Mouse (Mus musculus): ENCODE measurements around the gene Atxn2l. TPM values are rescaled to one million over a fixed set of nuclear protein-coding genes. Genes with fewer than 3 reads are reported as not detected.

The Atxn2l gene
- total and polyA plus RNA-seq, 2 experiments from 2014 or later: 65.4 to 80.5 TPM

DNA sequence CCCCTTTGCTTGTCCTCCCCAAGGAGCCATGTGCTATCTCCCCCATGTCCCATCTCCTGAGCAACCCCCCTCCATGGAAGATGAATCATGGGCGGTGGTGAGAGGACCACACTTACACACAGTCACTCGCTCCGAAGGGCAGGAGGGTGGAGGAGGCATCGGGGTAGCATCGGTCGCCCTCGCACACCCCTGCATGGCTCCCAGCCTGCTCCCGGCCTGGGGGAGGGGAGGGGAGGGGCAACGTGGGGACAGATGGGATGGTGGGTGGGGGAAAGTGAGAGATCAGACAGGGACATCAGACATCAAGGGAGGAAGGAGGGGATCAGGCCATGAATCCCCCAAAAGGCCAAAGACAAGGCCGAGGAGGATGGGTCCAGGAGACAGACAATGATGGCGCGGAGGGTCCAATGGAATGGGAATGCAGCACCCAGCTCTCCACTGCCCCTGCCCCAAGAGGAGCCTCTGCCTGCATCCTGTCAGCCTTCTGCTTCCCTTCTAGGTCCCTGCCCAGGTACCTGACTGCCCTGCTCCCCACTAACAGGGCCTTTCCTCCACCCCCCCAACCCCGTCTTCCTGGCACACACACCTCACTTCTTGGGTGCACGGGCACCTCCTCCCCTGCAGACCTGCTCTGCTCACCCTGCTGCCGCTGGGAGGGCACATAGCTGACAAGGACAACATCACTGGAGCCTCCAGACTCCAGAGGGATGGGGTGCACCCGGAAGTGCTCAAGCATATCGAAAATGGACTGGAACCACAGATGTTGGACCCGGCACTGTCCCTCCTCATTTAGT is 35.2 kb downstream of the Atxn2l start:
- H3K4me3 ChIP-seq (ENCODE audit: low read depth, low read length): no peak overlapping the region
- H3K27ac ChIP-seq (ENCODE audit: low read depth, low read length): no peak overlapping the region
- no peaks in the 10 kb centered on the region for H3K9me3 ChIP-seq (ENCODE audit: low read length)
- no peak for TF ChIP-seq CTCF (IDR thresholded peaks at IDR 0.05)
- ATAC-seq (ENCODE audit: low FRiP score): no peak
- H3K36me3 ChIP-seq (ENCODE audit: insufficient read depth, low read length): peaks cover 64% of the 10 kb centered on the region
- H3K4me1 ChIP-seq (ENCODE audit: insufficient read depth, low read length): no peaks in the 10 kb centered on the region
- no peak overlapping the region for H3K4me2 ChIP-seq (ENCODE audit: low read depth, low read length, poor library complexity, severe bottlenecking)
- WGBS: 92% methylated on average over 18 of the region's 18 CpGs
- H3K9ac ChIP-seq (replicated peaks; ENCODE audit: low read length, poor library complexity, severe bottlenecking): no peak overlapping the region
- H3K27me3 ChIP-seq (ENCODE audit: insufficient read depth, low read length): no peaks in the 10 kb centered on the region
- DNase-seq (ENCODE audit: low spot score): no peak

DNA sequence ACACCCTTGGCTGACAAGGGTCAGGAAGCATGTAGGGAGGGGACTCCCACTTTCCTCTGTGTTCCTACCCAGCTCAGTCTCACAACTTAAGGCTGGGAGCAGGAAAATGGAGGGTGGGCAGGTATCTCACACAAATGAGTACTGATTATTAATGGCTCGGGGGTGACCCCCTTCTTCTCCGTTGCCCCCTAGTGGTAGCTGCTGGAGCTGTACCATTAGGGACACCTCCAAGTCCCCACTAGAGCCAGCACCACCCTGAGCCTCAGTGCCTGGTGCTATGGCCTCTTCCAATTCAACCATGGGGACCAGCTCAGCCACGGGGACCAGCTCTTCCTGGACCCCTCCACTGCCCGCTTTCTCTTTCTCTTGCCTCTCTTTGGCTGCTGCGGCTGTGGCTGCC is 36.0 kb downstream of the Atxn2l start:
- H3K27ac ChIP-seq (ENCODE audit: low read depth, low read length): no peak overlapping the region
- H3K4me3 ChIP-seq (ENCODE audit: low read depth, low read length): no peak overlapping the region
- no peak overlapping the region for H3K4me2 ChIP-seq (ENCODE audit: low read depth, low read length, poor library complexity, severe bottlenecking)
- no peak overlapping the region for H3K9ac ChIP-seq (replicated peaks; ENCODE audit: low read length, poor library complexity, severe bottlenecking)
- 69% methylated on average over 5 of the region's 5 CpGs for WGBS
- ATAC-seq (ENCODE audit: low FRiP score) (no peak), DNase-seq (ENCODE audit: low spot score) (peak; percentile 5)
- no peaks in the 10 kb centered on the region for H3K9me3 ChIP-seq (ENCODE audit: low read length)
- peaks cover 58% of the 10 kb centered on the region for H3K36me3 ChIP-seq (ENCODE audit: insufficient read depth, low read length)
- no peaks in the 10 kb centered on the region for H3K4me1 ChIP-seq (ENCODE audit: insufficient read depth, low read length)
- H3K27me3 ChIP-seq (ENCODE audit: insufficient read depth, low read length): no peaks in the 10 kb centered on the region
- peak; percentile 63 for TF ChIP-seq CTCF (IDR thresholded peaks at IDR 0.05)

DNA sequence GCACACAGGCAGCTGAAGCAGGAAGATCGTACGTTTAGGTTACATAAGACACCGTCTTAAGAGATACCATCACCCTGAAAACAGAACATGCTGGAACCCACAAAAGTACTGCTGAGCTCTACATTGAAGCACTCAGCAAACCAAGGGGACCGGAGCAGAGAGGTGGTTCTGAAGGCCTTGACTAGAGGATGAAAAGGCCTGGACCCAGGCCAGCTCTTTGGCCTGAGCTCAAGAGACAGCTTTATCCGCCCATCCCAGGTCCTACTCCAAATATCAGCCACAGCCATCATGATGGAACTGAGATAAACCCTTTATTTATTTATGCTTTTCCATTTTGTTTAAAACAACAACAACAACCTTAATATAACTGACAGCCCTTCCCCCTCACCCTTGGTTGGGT is 36.5 kb downstream of the Atxn2l start:
- TF ChIP-seq CTCF (IDR thresholded peaks at IDR 0.05): no peak
- ATAC-seq (ENCODE audit: low FRiP score): no peak
- 90% methylated on average over 5 of the region's 5 CpGs for WGBS

DNA sequence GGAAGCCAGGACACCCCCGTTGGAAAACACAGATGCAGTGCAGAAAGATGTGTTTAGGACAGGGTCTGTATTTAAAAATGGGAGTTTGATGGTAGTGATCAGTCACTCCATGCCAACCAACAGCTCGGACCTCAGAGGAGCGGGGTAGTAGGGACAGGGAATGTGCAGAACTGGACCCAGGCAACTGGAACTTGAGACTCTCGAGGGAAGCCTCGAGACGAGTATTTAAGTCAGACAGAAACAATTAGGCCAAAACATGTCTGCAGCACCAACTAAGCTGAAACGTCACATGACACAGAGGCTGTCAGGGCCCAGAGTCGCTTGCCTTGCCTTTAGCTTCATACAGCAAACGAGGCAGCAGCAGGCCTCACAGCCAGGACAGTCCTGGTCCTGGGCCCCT is 37.1 kb downstream of the Atxn2l start:
- DNase-seq (ENCODE audit: low spot score): no peak
- Histone ChIP-seq H3K4me2 (ENCODE audit: low read depth, low read length, poor library complexity, severe bottlenecking) (no peak overlapping the region), H3K4me3 (ENCODE audit: low read depth, low read length) (no peak overlapping the region), H3K27ac (ENCODE audit: low read depth, low read length) (no peak overlapping the region), H3K9ac (replicated peaks; ENCODE audit: low read length, poor library complexity, severe bottlenecking) (no peak overlapping the region), H3K36me3 (ENCODE audit: insufficient read depth, low read length) (peaks cover 46% of the 10 kb centered on the region), H3K27me3 (ENCODE audit: insufficient read depth, low read length) (no peaks in the 10 kb centered on the region), H3K4me1 (ENCODE audit: insufficient read depth, low read length) (no peaks in the 10 kb centered on the region), H3K9me3 (ENCODE audit: low read length) (no peaks in the 10 kb centered on the region)
- no peak for TF ChIP-seq CTCF (IDR thresholded peaks at IDR 0.05)
- ATAC-seq (ENCODE audit: low FRiP score): no peak
- WGBS: 78% methylated on average over 9 of the region's 9 CpGs

More for the DNA sequence above, 36.5 kb downstream of the Atxn2l start:
- Histone ChIP-seq H3K27ac (ENCODE audit: low read depth, low read length) (no peak overlapping the region), H3K36me3 (ENCODE audit: insufficient read depth, low read length) (peaks cover 52% of the 10 kb centered on the region), H3K4me3 (ENCODE audit: low read depth, low read length) (no peak overlapping the region), H3K27me3 (ENCODE audit: insufficient read depth, low read length) (no peaks in the 10 kb centered on the region), H3K4me2 (ENCODE audit: low read depth, low read length, poor library complexity, severe bottlenecking) (no peak overlapping the region), H3K9me3 (ENCODE audit: low read length) (no peaks in the 10 kb centered on the region), H3K4me1 (ENCODE audit: insufficient read depth, low read length) (no peaks in the 10 kb centered on the region), H3K9ac (replicated peaks; ENCODE audit: low read length, poor library complexity, severe bottlenecking) (no peak overlapping the region)
- no peak for DNase-seq (ENCODE audit: low spot score)

DNA sequence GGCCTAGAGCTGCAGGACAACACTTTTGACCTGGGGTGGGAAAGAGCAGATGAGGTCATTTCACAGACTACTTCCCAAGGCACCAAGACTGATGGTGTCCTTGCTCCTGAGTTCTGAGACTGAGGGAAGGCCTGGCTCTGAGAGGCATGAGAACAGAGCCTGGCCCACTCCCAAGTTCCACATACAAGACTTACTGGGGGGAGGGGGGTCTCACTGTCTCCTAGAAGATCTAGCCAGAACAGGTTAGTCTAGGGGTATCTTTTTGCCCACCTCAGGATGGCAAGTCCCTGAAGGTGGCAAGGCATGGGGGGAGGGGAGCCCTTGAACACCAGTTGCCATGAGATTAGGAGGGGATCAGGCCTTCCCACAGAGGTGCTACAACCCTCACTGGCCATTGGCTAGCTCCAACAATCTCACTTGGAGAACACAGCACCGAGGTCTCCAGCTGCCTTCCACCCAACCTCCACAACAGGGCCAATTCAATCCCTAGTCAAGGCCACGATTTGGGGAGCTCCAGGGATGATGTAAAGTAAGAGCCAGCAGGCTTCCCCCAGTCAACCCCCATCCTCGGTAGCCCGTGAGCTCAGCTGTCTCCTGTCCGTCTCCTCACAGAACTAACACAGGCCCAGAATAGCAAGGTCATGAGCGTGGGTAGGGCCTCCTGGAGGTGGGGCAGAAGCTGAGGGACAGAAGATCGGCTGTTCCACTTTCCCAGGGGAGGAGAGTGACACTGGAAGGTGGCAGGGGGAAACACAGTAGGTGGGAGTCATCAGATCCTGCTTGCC is 37.8 kb downstream of the Atxn2l start:
- DNase-seq (ENCODE audit: low spot score) (no peak), ATAC-seq (ENCODE audit: low FRiP score) (no peak)
- Histone ChIP-seq H3K36me3 (ENCODE audit: insufficient read depth, low read length) (peaks cover 41% of the 10 kb centered on the region), H3K9me3 (ENCODE audit: low read length) (no peaks in the 10 kb centered on the region), H3K27me3 (ENCODE audit: insufficient read depth, low read length) (no peaks in the 10 kb centered on the region), H3K9ac (replicated peaks; ENCODE audit: low read length, poor library complexity, severe bottlenecking) (no peak overlapping the region), H3K27ac (ENCODE audit: low read depth, low read length) (no peak overlapping the region), H3K4me1 (ENCODE audit: insufficient read depth, low read length) (no peaks in the 10 kb centered on the region), H3K4me2 (ENCODE audit: low read depth, low read length, poor library complexity, severe bottlenecking) (no peak overlapping the region), H3K4me3 (ENCODE audit: low read depth, low read length) (no peak overlapping the region)
- no peak for TF ChIP-seq CTCF (IDR thresholded peaks at IDR 0.05)
- whole genome bisulfite sequencing: 54% methylated on average over 7 of the region's 7 CpGs

DNA sequence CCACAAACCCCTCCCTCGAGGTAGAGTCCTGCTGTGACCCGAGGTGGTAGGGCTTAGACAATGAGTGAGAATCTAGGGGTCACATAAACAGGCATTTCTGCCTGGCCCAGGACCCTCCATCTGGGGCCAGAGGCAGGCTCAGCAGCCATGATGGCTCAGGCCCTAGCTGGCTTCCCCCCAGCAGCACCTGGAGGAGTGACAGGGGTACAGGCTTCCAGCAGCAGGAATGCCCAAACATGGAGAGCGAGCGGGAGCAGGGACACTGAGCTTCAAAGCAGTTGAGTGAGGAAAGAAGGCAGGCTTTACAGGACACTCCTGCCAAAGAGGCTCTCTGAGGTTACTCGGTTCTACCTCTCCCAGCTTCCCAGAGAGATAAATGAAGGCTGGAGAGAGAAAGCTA is 38.4 kb downstream of the Atxn2l start:
- Histone ChIP-seq H3K9ac (replicated peaks; ENCODE audit: low read length, poor library complexity, severe bottlenecking) (no peak overlapping the region), H3K4me3 (ENCODE audit: low read depth, low read length) (no peak overlapping the region), H3K27ac (ENCODE audit: low read depth, low read length) (no peak overlapping the region), H3K4me1 (ENCODE audit: insufficient read depth, low read length) (no peaks in the 10 kb centered on the region), H3K27me3 (ENCODE audit: insufficient read depth, low read length) (no peaks in the 10 kb centered on the region), H3K36me3 (ENCODE audit: insufficient read depth, low read length) (peaks cover 36% of the 10 kb centered on the region), H3K9me3 (ENCODE audit: low read length) (no peaks in the 10 kb centered on the region), H3K4me2 (ENCODE audit: low read depth, low read length, poor library complexity, severe bottlenecking) (no peak overlapping the region)
- TF ChIP-seq CTCF (IDR thresholded peaks at IDR 0.05): no peak
- no peak for ATAC-seq (ENCODE audit: low FRiP score)
- no peak for DNase-seq (ENCODE audit: low spot score)
- 45% methylated on average over 5 of the region's 5 CpGs for WGBS

All from midbrain, postnatal 0 days (tissue).